Mouse (Mus musculus): ENCODE results near the gene Dctn1. TPM values are rescaled to one million over a fixed set of nuclear protein-coding genes. Genes with fewer than 3 reads are reported as not detected.

The Dctn1 gene
- total and polyA plus RNA-seq, 3 experiments = 84.2 to 141 (median 125) TPM

DNA sequence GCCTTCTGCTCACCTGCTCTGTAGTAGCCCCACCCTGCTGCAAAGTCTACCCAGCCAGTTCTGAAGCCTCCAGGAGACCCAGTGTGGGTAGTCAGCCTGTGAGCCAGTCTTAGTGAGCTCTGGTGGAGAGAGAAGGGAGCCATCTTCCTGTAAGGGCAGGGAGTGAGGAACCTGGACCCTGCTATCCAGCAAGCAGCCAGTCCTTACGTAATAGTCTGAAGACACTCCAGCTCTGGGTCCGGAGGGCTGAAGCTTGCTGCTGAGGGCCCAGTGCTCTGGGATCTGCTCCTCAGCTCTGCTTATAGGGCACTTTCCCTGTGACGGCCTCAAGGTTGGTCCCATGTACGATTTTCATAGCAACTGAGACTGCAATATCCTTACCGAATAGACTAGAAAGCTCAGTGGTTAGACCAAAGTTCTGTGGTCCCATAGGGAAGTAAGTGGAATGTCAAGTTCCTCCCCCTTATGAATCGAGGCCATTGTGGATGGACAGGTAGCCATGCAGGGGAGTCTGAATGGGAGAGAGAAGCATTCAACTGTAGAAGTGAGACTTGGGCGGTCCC, 30.7 kb upstream of the Dctn1 start, which contains the start of gene Rtkn:
Gene Rtkn (plus strand): TSS at position 513 of the 563 bp plus-strand sequence.
- WGBS = 78% methylated on average over 7 of the region's 7 CpGs
- no peaks in the 10 kb centered on the region for H3K27me3 ChIP-seq (ENCODE audit: control insufficient read depth, insufficient read depth, low read length)

DNA sequence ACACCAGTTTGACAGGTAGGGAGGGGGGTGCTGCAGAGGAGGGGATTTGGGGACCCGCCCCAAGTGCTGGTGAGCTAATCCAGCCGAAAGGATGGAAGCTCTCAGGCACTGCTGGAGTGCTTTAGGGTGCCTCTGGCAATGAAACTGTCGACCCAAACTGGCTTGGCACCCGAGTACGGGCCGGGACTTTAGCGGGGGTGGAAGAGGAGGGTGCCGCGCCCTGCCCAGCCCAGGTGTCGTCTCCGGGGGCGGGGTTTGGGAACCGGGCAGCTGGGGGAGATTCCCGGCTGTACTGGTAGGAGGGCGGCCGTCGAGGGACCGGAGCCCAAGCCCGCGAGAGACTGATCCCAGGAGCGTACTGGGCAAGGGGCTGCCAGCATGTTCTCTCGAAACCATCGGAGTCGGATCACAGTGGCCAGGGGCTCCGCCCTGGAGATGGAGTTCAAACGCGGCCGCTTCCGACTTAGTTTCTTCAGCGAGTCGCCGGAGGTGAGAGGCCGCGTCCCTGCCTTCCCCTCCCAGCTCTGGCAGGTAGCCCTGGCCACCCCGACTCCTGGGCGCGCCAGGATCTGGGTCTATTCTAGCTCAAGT, 30.1 kb upstream of the Dctn1 start:
- Histone ChIP-seq H3K4me3 (peak overlapping the region; percentile 28), H3K36me3 (ENCODE audit: control insufficient read depth, insufficient read depth, low read length) (no peaks in the 10 kb centered on the region), H3K9ac (ENCODE audit: low read depth, low read length) (peak overlapping the region; percentile 79), H3K4me1 (ENCODE audit: control insufficient read depth, insufficient read depth, low read length) (peaks cover 5% of the 10 kb centered on the region; the same call in 1 of the 2 replicates), H3K27me3 (ENCODE audit: control insufficient read depth, insufficient read depth, low read length) (no peaks in the 10 kb centered on the region), H3K79me2 (replicated peaks; ENCODE audit: control insufficient read depth, insufficient read depth, low read length) (no peaks in the 10 kb centered on the region), H3K27ac (peak overlapping the region; percentile 76)
- intact Hi-C loops (cut with DNase I) = no loop called here
- 14% methylated on average over 37 of the region's 37 CpGs for WGBS
- DNase-seq = peak; percentile 58
- no peak for TF ChIP-seq CTCF (IDR thresholded peaks at IDR 0.05)
- TF ChIP-seq POLR2A (IDR thresholded peaks at IDR 0.05; ENCODE audit: insufficient read depth, low read depth, low read length) = 0 out of 2 replicates have a peak, but pooled peaks have one; percentile 5

More for the DNA sequence above, 30.7 kb upstream of the Dctn1 start, which contains the start of gene Rtkn:
- no peaks in the 10 kb centered on the region for H3K79me2 ChIP-seq (replicated peaks; ENCODE audit: control insufficient read depth, insufficient read depth, low read length)
- peak within 1 kb of the TSS; percentile 28 for H3K4me3 ChIP-seq
- TF ChIP-seq CTCF (IDR thresholded peaks at IDR 0.05) = no peak
- no peak for TF ChIP-seq POLR2A (IDR thresholded peaks at IDR 0.05; ENCODE audit: insufficient read depth, low read depth, low read length)
- TF ChIP-seq EP300 (IDR thresholded peaks at IDR 0.05; ENCODE audit: insufficient read depth, low read depth, low read length) = no peak
- peak within 1 kb of the TSS; percentile 79 for H3K9ac ChIP-seq (ENCODE audit: low read depth, low read length)
- intact Hi-C loops (cut with DNase I) = no loop called here
- DNase-seq = no peak
- H3K4me1 ChIP-seq (ENCODE audit: control insufficient read depth, insufficient read depth, low read length) = peaks cover 5% of the 10 kb centered on the region; the same call in 1 of the 2 replicates
- H3K36me3 ChIP-seq (ENCODE audit: control insufficient read depth, insufficient read depth, low read length) = no peaks in the 10 kb centered on the region
- peak within 1 kb of the TSS; percentile 76 for H3K27ac ChIP-seq

DNA sequence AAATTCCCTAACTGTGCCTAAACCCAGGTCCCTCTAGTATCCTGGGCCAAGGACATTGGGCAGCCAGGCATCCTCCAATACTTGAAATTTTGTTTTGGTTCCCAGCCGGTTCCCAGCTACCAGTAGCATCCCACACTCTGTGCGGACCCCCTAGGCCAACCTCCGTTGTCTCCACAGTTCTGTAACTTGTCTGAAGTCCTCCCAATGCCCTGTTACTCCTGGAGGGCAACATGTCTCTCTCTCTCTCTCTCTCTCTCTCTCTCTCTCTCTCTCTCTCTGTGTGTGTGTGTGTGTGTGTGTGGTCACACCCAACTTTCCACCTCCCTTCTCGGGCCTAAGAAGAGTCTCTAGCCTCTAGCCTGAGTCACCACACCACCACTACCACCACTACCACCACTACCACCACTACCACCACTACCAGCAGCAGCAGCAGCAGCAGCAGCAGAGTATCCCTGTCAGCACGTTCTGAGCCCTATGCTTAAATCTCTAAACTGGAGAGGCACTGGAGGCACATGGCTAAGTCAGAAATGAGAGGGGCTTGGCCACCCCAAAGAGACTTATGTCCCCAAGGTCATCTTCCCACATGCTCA, 29.3 kb upstream of the Dctn1 start:
- TF ChIP-seq EP300 (IDR thresholded peaks at IDR 0.05; ENCODE audit: insufficient read depth, low read depth, low read length) (no peak), POLR2A (IDR thresholded peaks at IDR 0.05; ENCODE audit: insufficient read depth, low read depth, low read length) (no peak), CTCF (IDR thresholded peaks at IDR 0.05) (no peak)
- intact Hi-C loops (cut with DNase I) = no loop called here
- no peaks in the 10 kb centered on the region for H3K79me2 ChIP-seq (replicated peaks; ENCODE audit: control insufficient read depth, insufficient read depth, low read length)
- H3K4me1 ChIP-seq (ENCODE audit: control insufficient read depth, insufficient read depth, low read length) = peaks cover 5% of the 10 kb centered on the region; the same call in 1 of the 2 replicates
- no peaks in the 10 kb centered on the region for H3K36me3 ChIP-seq (ENCODE audit: control insufficient read depth, insufficient read depth, low read length)
- peak overlapping the region; percentile 63 for H3K4me3 ChIP-seq
- H3K27me3 ChIP-seq (ENCODE audit: control insufficient read depth, insufficient read depth, low read length) = no peaks in the 10 kb centered on the region
- H3K9ac ChIP-seq (ENCODE audit: low read depth, low read length) = peak overlapping the region; percentile 79
- DNase-seq = no peak
- H3K27ac ChIP-seq = peak overlapping the region; percentile 89
- WGBS = 35% methylated on average over 5 of the region's 5 CpGs

DNA sequence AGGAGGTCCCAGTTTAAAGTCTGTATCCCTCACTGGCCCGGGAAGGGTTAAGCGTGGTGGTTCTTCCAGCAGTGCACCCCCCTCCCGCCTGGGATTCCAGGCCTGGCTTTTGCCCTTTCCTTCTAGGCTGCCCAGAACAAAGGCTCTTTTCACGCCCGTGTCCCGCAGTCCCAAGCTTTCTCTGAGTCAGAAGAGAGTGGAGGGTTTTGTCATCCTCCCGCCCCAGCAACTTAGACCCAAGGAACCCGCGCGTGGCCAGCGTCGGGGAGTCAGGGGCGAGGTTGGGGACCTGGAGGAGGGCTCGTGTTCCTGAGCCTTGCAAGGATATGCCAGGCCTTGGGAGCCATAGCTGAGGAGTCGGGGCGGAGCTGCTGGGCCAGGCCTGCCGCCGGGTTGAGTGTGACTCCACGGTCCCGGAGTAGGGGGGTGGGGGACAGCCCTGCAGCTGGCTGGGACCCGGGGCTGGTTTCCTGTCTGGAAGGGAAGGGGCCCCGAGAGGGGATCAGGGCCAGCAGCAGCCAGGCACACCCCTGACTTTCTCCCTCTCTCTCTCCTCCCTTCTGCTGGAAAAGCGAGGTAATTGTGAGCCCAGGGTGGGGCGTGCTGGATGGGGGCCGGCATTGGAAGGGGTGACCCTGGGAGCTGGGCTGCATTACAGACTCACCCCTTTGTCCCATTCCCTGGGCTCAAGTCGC, 28.7 kb upstream of the Dctn1 start:
- H3K79me2 ChIP-seq (replicated peaks; ENCODE audit: control insufficient read depth, insufficient read depth, low read length) = no peaks in the 10 kb centered on the region
- peak; percentile 82 for DNase-seq
- H3K36me3 ChIP-seq (ENCODE audit: control insufficient read depth, insufficient read depth, low read length) = no peaks in the 10 kb centered on the region
- TF ChIP-seq CTCF (IDR thresholded peaks at IDR 0.05) (no peak), EP300 (IDR thresholded peaks at IDR 0.05; ENCODE audit: insufficient read depth, low read depth, low read length) (no peak), POLR2A (IDR thresholded peaks at IDR 0.05; ENCODE audit: insufficient read depth, low read depth, low read length) (no peak; the same call in 1 of the 2 replicates)
- H3K4me3 ChIP-seq = peak overlapping the region; percentile 63
- 2% methylated on average over 26 of the region's 26 CpGs for WGBS
- peak overlapping the region; percentile 89 for H3K27ac ChIP-seq
- intact Hi-C loops (cut with DNase I) = no loop called here
- H3K27me3 ChIP-seq (ENCODE audit: control insufficient read depth, insufficient read depth, low read length) = no peaks in the 10 kb centered on the region
- peaks cover 5% of the 10 kb centered on the region; the same call in 1 of the 2 replicates for H3K4me1 ChIP-seq (ENCODE audit: control insufficient read depth, insufficient read depth, low read length)
- H3K9ac ChIP-seq (ENCODE audit: low read depth, low read length) = peak overlapping the region; percentile 79

DNA sequence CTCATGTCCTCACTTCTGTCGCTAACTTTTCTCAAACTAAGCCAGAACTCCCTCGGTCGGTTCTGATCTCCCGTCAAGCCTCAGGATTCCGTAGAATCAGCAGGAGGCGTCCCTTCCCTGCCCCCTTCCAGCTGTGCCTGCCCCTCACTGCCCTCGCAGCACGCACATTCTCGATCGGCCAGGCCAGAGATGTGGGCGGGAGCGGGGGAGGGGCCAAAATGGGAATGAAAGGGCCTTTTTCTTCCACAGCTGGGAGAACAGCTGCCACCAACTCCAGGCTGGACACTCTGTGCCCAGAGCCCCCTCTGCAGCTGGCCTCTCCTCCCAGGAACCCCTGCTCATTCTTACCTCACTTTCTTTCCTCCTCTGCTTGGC, 28.2 kb upstream of the Dctn1 start:
- H3K4me1 ChIP-seq (ENCODE audit: control insufficient read depth, insufficient read depth, low read length) = peaks cover 5% of the 10 kb centered on the region; the same call in 1 of the 2 replicates
- peak overlapping the region; percentile 63 for H3K4me3 ChIP-seq
- H3K36me3 ChIP-seq (ENCODE audit: control insufficient read depth, insufficient read depth, low read length) = no peaks in the 10 kb centered on the region
- H3K9ac ChIP-seq (ENCODE audit: low read depth, low read length) = peak overlapping the region; percentile 79
- WGBS = 4% methylated on average over 12 of the region's 12 CpGs
- peak; percentile 63; the same call in 1 of the 2 replicates for TF ChIP-seq EP300 (IDR thresholded peaks at IDR 0.05; ENCODE audit: insufficient read depth, low read depth, low read length)
- TF ChIP-seq CTCF (IDR thresholded peaks at IDR 0.05) = no peak
- peak; percentile 83 for TF ChIP-seq POLR2A (IDR thresholded peaks at IDR 0.05; ENCODE audit: insufficient read depth, low read depth, low read length)
- no peaks in the 10 kb centered on the region for H3K27me3 ChIP-seq (ENCODE audit: control insufficient read depth, insufficient read depth, low read length)
- H3K79me2 ChIP-seq (replicated peaks; ENCODE audit: control insufficient read depth, insufficient read depth, low read length) = no peaks in the 10 kb centered on the region
- H3K27ac ChIP-seq = peak overlapping the region; percentile 89
- DNase-seq = peak; percentile 89 to 90
- intact Hi-C loops (cut with DNase I) = no loop called here

Measured in heart, adult 2 months (tissue).